Mouse (Mus musculus): ENCODE results near the gene Agap1. TPM values are rescaled to one million over a fixed set of nuclear protein-coding genes. Genes with fewer than 3 reads are reported as not detected.

Gene Agap1
- total and polyA plus RNA-seq, 3 experiments = 0.01 TPM; not detected in 2

- Histone ChIP-seq H3K9me3 (replicated peaks; ENCODE audit: insufficient read depth, low read length) (no peaks in the 10 kb centered on the region), H3K79me2 (ENCODE audit: control insufficient read depth, insufficient read depth, low read length, poor library complexity) (no peaks in the 10 kb centered on the region)
- TF ChIP-seq EP300 (IDR thresholded peaks at IDR 0.05; ENCODE audit: low read depth in 1 of 2, low read length in 2 of 2) = no peak
- TF ChIP-seq POLR2A (IDR thresholded peaks at IDR 0.05; ENCODE audit: control insufficient read depth in 1 of 2, insufficient read depth in 1 of 2, low read depth in 1 of 2, low read length in 2 of 2, poor library complexity in 1 of 2) = no peak
- no peak for TF ChIP-seq GATA1 (IDR thresholded peaks at IDR 0.05; ENCODE audit: low read depth, low read length)
- TF ChIP-seq MAX (IDR thresholded peaks at IDR 0.05; ENCODE audit: low read length) = no peak
- TF ChIP-seq MXI1 (IDR thresholded peaks at IDR 0.05; ENCODE audit: low read depth, low read length) = no peak
- TF ChIP-seq ZNF384 (IDR thresholded peaks at IDR 0.05; ENCODE audit: low read depth, low read length) = no peak
- no peak for TF ChIP-seq MAFK (IDR thresholded peaks at IDR 0.05; ENCODE audit: borderline replicate concordance, low read depth, low read length)
- TF ChIP-seq CHD2 (IDR thresholded peaks at IDR 0.05; ENCODE audit: low read length) = no peak
- TF ChIP-seq ETS1 (IDR thresholded peaks at IDR 0.05; ENCODE audit: low read depth, low read length) = no peak
- no peak for TF ChIP-seq ZKSCAN1 (IDR thresholded peaks at IDR 0.05; ENCODE audit: low read depth, low read length)
- no peak for TF ChIP-seq MYC (IDR thresholded peaks at IDR 0.05; ENCODE audit: low read depth, low read length)
- TF ChIP-seq ELF1 (IDR thresholded peaks at IDR 0.05; ENCODE audit: low read depth, low read length) = no peak
- TF ChIP-seq MEF2A (IDR thresholded peaks at IDR 0.05; ENCODE audit: extremely low read depth, insufficient replicate concordance, low read depth, low read length, poor library complexity, severe bottlenecking) = no peak
- no peak for TF ChIP-seq BHLHE40 (IDR thresholded peaks at IDR 0.05; ENCODE audit: borderline replicate concordance, low read depth, low read length)
- no peak for TF ChIP-seq HCFC1 (IDR thresholded peaks at IDR 0.05; ENCODE audit: low read depth, low read length)
- TF ChIP-seq UBTF (IDR thresholded peaks at IDR 0.05; ENCODE audit: borderline replicate concordance, insufficient read depth, low read depth, low read length) = no peak
- no peak for TF ChIP-seq NELFE (IDR thresholded peaks at IDR 0.05; ENCODE audit: low read depth, low read length)
These were observed 237.8 kb downstream of the Agap1 start for GRCm38 (mm10) chr1:89692420-89692819.

DNA sequence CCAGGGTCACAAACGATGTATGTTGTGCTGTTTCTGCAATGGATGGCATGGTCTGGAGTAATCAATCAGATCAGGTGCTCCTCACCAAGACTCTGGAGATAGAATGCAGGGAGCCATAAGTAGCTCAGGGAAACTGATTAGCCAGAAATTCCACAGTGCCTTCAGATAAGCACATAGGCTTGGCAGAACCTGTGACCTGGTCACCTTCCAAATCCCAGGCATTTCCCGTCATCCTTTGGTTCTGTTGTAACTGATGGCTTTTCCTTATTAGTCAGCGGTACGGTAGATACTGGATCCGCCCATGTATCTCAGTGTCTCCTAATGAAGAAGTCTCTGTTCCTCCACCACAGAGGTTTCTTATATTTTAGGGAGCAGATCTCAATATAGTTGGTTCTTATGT lies 240.3 kb downstream of the Agap1 start:
- H3K9ac ChIP-seq (ENCODE audit: control insufficient read depth, low read depth, low read length, poor library complexity, severe bottlenecking) = no peak overlapping the region
- H3K36me3 ChIP-seq (ENCODE audit: control insufficient read depth in 1 of 2, insufficient read depth in 2 of 2, low read length in 2 of 2) = no peaks in the 10 kb centered on the region
- H3K79me2 ChIP-seq (ENCODE audit: control insufficient read depth, insufficient read depth, low read length, poor library complexity) = no peaks in the 10 kb centered on the region
- no peak for DNase-seq (ENCODE audit: low read depth, low spot score)
- H3K4me1 ChIP-seq (ENCODE audit: control insufficient read depth in 1 of 2, insufficient read depth in 2 of 2, low read length in 2 of 2) = no peaks in the 10 kb centered on the region
- TF ChIP-seq JUND (IDR thresholded peaks at IDR 0.05; ENCODE audit: low read depth, low read length) (no peak), UBTF (IDR thresholded peaks at IDR 0.05; ENCODE audit: borderline replicate concordance, insufficient read depth, low read depth, low read length) (no peak), TAL1 (IDR thresholded peaks at IDR 0.05; ENCODE audit: low read length) (no peak), ETS1 (IDR thresholded peaks at IDR 0.05; ENCODE audit: low read depth, low read length) (no peak)
- no peaks in the 10 kb centered on the region for H3K9me3 ChIP-seq (replicated peaks; ENCODE audit: insufficient read depth, low read length)
- H3K27ac ChIP-seq (ENCODE audit: control insufficient read depth, low read depth, low read length) = no peak overlapping the region
- H3K4me3 ChIP-seq (ENCODE audit: control insufficient read depth in 1 of 2, insufficient read depth in 1 of 2, low read depth in 2 of 2, low read length in 2 of 2) = no peak overlapping the region
- H3K27me3 ChIP-seq (ENCODE audit: control insufficient read depth in 1 of 2, insufficient read depth in 2 of 2, low read length in 2 of 2) = no peaks in the 10 kb centered on the region

More at GRCm38 (mm10) chr1:89692420-89692819, 237.8 kb downstream of the Agap1 start:
- no peak for DNase-seq (ENCODE audit: low read depth, low spot score)
- Histone ChIP-seq H3K4me3 (ENCODE audit: control insufficient read depth in 1 of 2, insufficient read depth in 1 of 2, low read depth in 2 of 2, low read length in 2 of 2) (no peak overlapping the region), H3K36me3 (ENCODE audit: control insufficient read depth in 1 of 2, insufficient read depth in 2 of 2, low read length in 2 of 2) (no peaks in the 10 kb centered on the region), H3K9ac (ENCODE audit: control insufficient read depth, low read depth, low read length, poor library complexity, severe bottlenecking) (no peak overlapping the region), H3K27me3 (ENCODE audit: control insufficient read depth in 1 of 2, insufficient read depth in 2 of 2, low read length in 2 of 2) (no peaks in the 10 kb centered on the region), H3K4me1 (ENCODE audit: control insufficient read depth in 1 of 2, insufficient read depth in 2 of 2, low read length in 2 of 2) (no peaks in the 10 kb centered on the region), H3K27ac (ENCODE audit: control insufficient read depth, low read depth, low read length) (no peak overlapping the region)

Measured in MEL (cell line).